Mouse (Mus musculus): ENCODE measurements around the gene Zfp966.
"Not testable (repeated sequence)": the region's sequence is repeated elsewhere in the genome, so short reads cannot be mapped to it uniquely, and the experiment has no call there.

Gene Zfp966

DNA sequence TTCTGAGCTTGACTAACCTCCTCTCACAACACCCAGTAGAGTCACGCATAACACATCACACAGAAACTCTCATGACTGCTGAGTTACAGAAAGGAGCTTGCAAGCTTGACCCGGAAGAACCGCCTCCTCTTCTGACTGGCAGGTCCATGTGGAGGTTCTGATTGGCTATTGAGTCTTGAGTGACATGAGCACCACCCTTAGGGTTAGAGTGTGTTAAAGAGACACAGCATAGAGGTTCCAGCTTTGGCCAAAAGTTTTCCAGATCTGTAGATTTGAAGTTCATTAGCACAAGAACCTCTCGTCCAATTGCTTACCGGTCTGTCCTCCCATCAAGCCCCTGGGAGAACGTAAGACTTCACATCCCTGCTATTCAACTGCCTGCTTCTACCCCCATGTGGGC lies at the start of gene Zfp966:
Gene Zfp966 (minus strand): TSS at position 101 of the 400 bp plus-strand sequence.
- not testable (repeated sequence) for DNase-seq (ENCODE audit: low spot score in 2 of 2)

DNA sequence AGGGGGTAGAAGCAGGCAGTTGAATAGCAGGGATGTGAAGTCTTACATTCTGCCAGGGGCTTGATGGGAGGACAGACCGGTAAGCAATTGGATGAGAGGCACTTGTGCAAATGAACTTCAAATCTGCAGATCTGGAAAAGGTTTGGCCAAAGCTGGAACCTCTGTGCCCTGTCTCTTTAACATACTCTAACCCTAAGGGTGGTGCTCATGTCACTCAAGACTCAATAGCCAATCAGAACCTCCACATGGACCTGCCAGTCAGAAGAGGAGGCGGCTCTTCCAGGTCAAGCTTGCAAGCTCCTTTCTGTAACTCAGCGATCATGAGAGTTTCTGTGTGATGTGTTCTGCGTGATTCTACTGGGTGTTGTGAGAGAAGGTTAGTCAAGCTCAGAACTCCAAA lies 34.1 kb upstream of the Zfp966 start, which contains the start of gene Gm2026:
Gene Gm2026 (plus strand): TSS at position 301 of the 400 bp plus-strand sequence.
- not testable (repeated sequence) for DNase-seq (ENCODE audit: low spot score in 2 of 2)

DNA sequence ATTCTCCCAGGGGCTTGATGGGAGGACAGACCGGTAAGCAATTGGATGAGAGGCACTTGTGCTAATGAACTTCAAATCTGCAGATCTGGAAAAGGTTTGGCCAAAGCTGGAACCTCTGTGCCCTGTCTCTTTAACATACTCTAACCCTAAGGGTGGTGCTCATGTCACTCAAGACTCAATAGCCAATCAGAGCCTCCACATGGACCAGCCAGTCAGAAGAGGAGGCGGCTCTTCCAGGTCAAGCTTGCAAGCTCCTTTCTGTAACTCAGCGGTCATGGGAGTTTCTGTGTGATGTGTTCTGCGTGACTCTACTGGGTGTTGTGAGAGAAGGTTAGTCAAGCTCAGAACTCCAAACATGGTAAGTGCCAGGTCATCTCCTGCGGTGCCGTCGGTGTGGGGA lies 61.9 kb downstream of the Zfp966 start, which contains the start of gene Gm6710:
Gene Gm6710 (plus strand): TSS at position 196 of the 400 bp plus-strand sequence.
- not testable (repeated sequence) for DNase-seq (ENCODE audit: low spot score in 2 of 2)

Measured in right cerebral cortex, postnatal 10 days (tissue).